Mouse (Mus musculus): ENCODE measurements around the gene Arhgap35. TPM values are rescaled to one million over a fixed set of nuclear protein-coding genes. Genes with fewer than 3 reads are reported as not detected.

The Arhgap35 gene
- polyA plus RNA-seq, 1 experiment from 2014 or later: 39.1 TPM

GRCm38 (mm10) chr7:16591292-16591691, 23.5 kb downstream of the Arhgap35 start:
- 73% methylated on average over 1 of the region's 1 CpGs for WGBS
- Histone ChIP-seq H3K27ac (replicated peaks) (no peak overlapping the region), H3K4me1 (peaks cover 5% of the 10 kb centered on the region; the same call in 1 of the 2 replicates), H3K9me3 (no peaks in the 10 kb centered on the region), H3K4me3 (no peak overlapping the region), H3K9ac (replicated peaks) (no peak overlapping the region), H3K36me3 (peaks cover 6% of the 10 kb centered on the region; the same call in 1 of the 2 replicates), H3K4me2 (replicated peaks) (no peak overlapping the region), H3K27me3 (no peaks in the 10 kb centered on the region)
- ATAC-seq (ENCODE audit: low FRiP score, low read depth): no peak

- 0 out of 2 replicates have a peak, but pooled peaks cover 6% of the 10 kb centered on the region for H3K36me3 ChIP-seq
- H3K4me2 ChIP-seq (replicated peaks): no peak overlapping the region
- no peak overlapping the region for H3K27ac ChIP-seq (replicated peaks)
- ATAC-seq (ENCODE audit: low FRiP score, low read depth): no peak
- no peak overlapping the region for H3K9ac ChIP-seq (replicated peaks)
- no peaks in the 10 kb centered on the region for H3K27me3 ChIP-seq
- H3K4me3 ChIP-seq: no peak overlapping the region
- peaks cover 13% of the 10 kb centered on the region for H3K4me1 ChIP-seq
- 91% methylated on average over 3 of the region's 3 CpGs for WGBS
- H3K9me3 ChIP-seq: no peaks in the 10 kb centered on the region
Measured at GRCm38 (mm10) chr7:16587649-16588048, 27.1 kb downstream of the Arhgap35 start.

GRCm38 (mm10) chr7:16584384-16584783, 30.4 kb downstream of the Arhgap35 start:
- no peak for ATAC-seq (ENCODE audit: low FRiP score, low read depth)

GRCm38 (mm10) chr7:16583775-16584174, 31.0 kb downstream of the Arhgap35 start:
- H3K27me3 ChIP-seq: no peaks in the 10 kb centered on the region
- 82% methylated on average over 1 of the region's 1 CpGs for WGBS

More at GRCm38 (mm10) chr7:16584384-16584783, 30.4 kb downstream of the Arhgap35 start:
- no peak overlapping the region for H3K9ac ChIP-seq (replicated peaks)
- H3K4me1 ChIP-seq: peaks cover 20% of the 10 kb centered on the region
- no peak overlapping the region for H3K27ac ChIP-seq (replicated peaks)
- no peak overlapping the region for H3K4me2 ChIP-seq (replicated peaks)
- no peaks in the 10 kb centered on the region for H3K36me3 ChIP-seq
- no peaks in the 10 kb centered on the region for H3K27me3 ChIP-seq
- H3K4me3 ChIP-seq: no peak overlapping the region
- no peaks in the 10 kb centered on the region for H3K9me3 ChIP-seq

GRCm38 (mm10) chr7:16582299-16582698, 32.5 kb downstream of the Arhgap35 start:
- 84% methylated on average over 3 of the region's 3 CpGs for WGBS
- H3K27me3 ChIP-seq: no peaks in the 10 kb centered on the region

More at GRCm38 (mm10) chr7:16583775-16584174, 31.0 kb downstream of the Arhgap35 start:
- Histone ChIP-seq H3K4me3 (no peak overlapping the region), H3K4me1 (peaks cover 18% of the 10 kb centered on the region), H3K9me3 (no peaks in the 10 kb centered on the region), H3K9ac (replicated peaks) (no peak overlapping the region), H3K36me3 (no peaks in the 10 kb centered on the region), H3K27ac (replicated peaks) (no peak overlapping the region), H3K4me2 (replicated peaks) (no peak overlapping the region)
- no peak for ATAC-seq (ENCODE audit: low FRiP score, low read depth)

GRCm38 (mm10) chr7:16581276-16582100, 33.3 kb downstream of the Arhgap35 start:
- no peaks in the 10 kb centered on the region for H3K27me3 ChIP-seq
- no peak for ATAC-seq (ENCODE audit: low FRiP score, low read depth)
- WGBS: 72% methylated on average over 13 of the region's 13 CpGs
- H3K4me3 ChIP-seq: no peak overlapping the region
- no peak overlapping the region; the same call in 1 of the 2 replicates for H3K27ac ChIP-seq (replicated peaks)
- H3K9ac ChIP-seq (replicated peaks): no peak overlapping the region
- H3K4me1 ChIP-seq: peaks cover 16% of the 10 kb centered on the region
- H3K36me3 ChIP-seq: no peaks in the 10 kb centered on the region
- H3K4me2 ChIP-seq (replicated peaks): no peak overlapping the region
- H3K9me3 ChIP-seq: no peaks in the 10 kb centered on the region

More at GRCm38 (mm10) chr7:16582299-16582698, 32.5 kb downstream of the Arhgap35 start:
- no peak overlapping the region for H3K27ac ChIP-seq (replicated peaks)
- no peaks in the 10 kb centered on the region for H3K36me3 ChIP-seq
- no peaks in the 10 kb centered on the region for H3K9me3 ChIP-seq
- no peak overlapping the region for H3K4me2 ChIP-seq (replicated peaks)
- no peak overlapping the region for H3K9ac ChIP-seq (replicated peaks)
- H3K4me3 ChIP-seq: no peak overlapping the region
- peaks cover 16% of the 10 kb centered on the region for H3K4me1 ChIP-seq
- ATAC-seq (ENCODE audit: low FRiP score, low read depth): no peak

GRCm38 (mm10) chr7:16576719-16577118, 38.1 kb downstream of the Arhgap35 start:
- ATAC-seq (ENCODE audit: low FRiP score, low read depth): no peak
- peaks cover 8% of the 10 kb centered on the region for H3K4me1 ChIP-seq
- H3K4me2 ChIP-seq (replicated peaks): no peak overlapping the region
- H3K9me3 ChIP-seq: no peaks in the 10 kb centered on the region
- no peaks in the 10 kb centered on the region for H3K27me3 ChIP-seq
- H3K27ac ChIP-seq (replicated peaks): no peak overlapping the region
- no peaks in the 10 kb centered on the region for H3K36me3 ChIP-seq
- H3K9ac ChIP-seq (replicated peaks): no peak overlapping the region
- no peak overlapping the region for H3K4me3 ChIP-seq
- 65% methylated on average over 1 of the region's 1 CpGs for WGBS

- no peak overlapping the region for H3K4me2 ChIP-seq (replicated peaks)
- H3K9me3 ChIP-seq: no peaks in the 10 kb centered on the region
- H3K4me3 ChIP-seq: no peak overlapping the region
- H3K27ac ChIP-seq (replicated peaks): no peak overlapping the region
- ATAC-seq (ENCODE audit: low FRiP score, low read depth): no peak
- WGBS: 96% methylated on average over 1 of the region's 1 CpGs
- H3K9ac ChIP-seq (replicated peaks): no peak overlapping the region
- no peaks in the 10 kb centered on the region; the same call in 1 of the 2 replicates for H3K4me1 ChIP-seq
- H3K27me3 ChIP-seq: no peaks in the 10 kb centered on the region
- no peaks in the 10 kb centered on the region for H3K36me3 ChIP-seq
Measured at GRCm38 (mm10) chr7:16571191-16571590, 43.6 kb downstream of the Arhgap35 start.

- H3K27ac ChIP-seq (replicated peaks): no peak overlapping the region
- WGBS: 93% methylated on average over 1 of the region's 1 CpGs
- H3K9ac ChIP-seq (replicated peaks): no peak overlapping the region
- H3K27me3 ChIP-seq: no peaks in the 10 kb centered on the region
- no peaks in the 10 kb centered on the region for H3K9me3 ChIP-seq
- no peaks in the 10 kb centered on the region; the same call in 1 of the 2 replicates for H3K4me1 ChIP-seq
- ATAC-seq (ENCODE audit: low FRiP score, low read depth): no peak
- peaks cover 2% of the 10 kb centered on the region; the same call in 1 of the 2 replicates for H3K36me3 ChIP-seq
- no peak overlapping the region for H3K4me2 ChIP-seq (replicated peaks)
- no peak overlapping the region for H3K4me3 ChIP-seq
Measured at GRCm38 (mm10) chr7:16570737-16571136, 44.1 kb downstream of the Arhgap35 start.

- H3K9ac ChIP-seq (replicated peaks): no peak overlapping the region
- no peak overlapping the region for H3K4me2 ChIP-seq (replicated peaks)
- no peak overlapping the region for H3K27ac ChIP-seq (replicated peaks)
- H3K9me3 ChIP-seq: no peaks in the 10 kb centered on the region
- 95% methylated on average over 8 of the region's 8 CpGs for WGBS
- H3K4me3 ChIP-seq: no peak overlapping the region
- no peak for ATAC-seq (ENCODE audit: low FRiP score, low read depth)
- H3K36me3 ChIP-seq: peaks cover 54% of the 10 kb centered on the region
- no peaks in the 10 kb centered on the region for H3K27me3 ChIP-seq
- H3K4me1 ChIP-seq: no peaks in the 10 kb centered on the region
Measured at GRCm38 (mm10) chr7:16564491-16564890, 50.3 kb downstream of the Arhgap35 start.

GRCm38 (mm10) chr7:16557783-16558538, 56.8 kb downstream of the Arhgap35 start:
- H3K27ac ChIP-seq (replicated peaks): no peak overlapping the region
- no peak overlapping the region for H3K9ac ChIP-seq (replicated peaks)
- WGBS: 68% methylated on average over 9 of the region's 9 CpGs
- H3K9me3 ChIP-seq: no peaks in the 10 kb centered on the region
- ATAC-seq (ENCODE audit: low FRiP score, low read depth): no peak
- no peak overlapping the region for H3K4me2 ChIP-seq (replicated peaks)
- peaks cover 19% of the 10 kb centered on the region for H3K4me1 ChIP-seq
- peaks cover 24% of the 10 kb centered on the region for H3K36me3 ChIP-seq
- H3K4me3 ChIP-seq: no peak overlapping the region
- H3K27me3 ChIP-seq: no peaks in the 10 kb centered on the region

- peaks cover 23% of the 10 kb centered on the region for H3K36me3 ChIP-seq
- H3K4me1 ChIP-seq: peaks cover 19% of the 10 kb centered on the region
- no peak for ATAC-seq (ENCODE audit: low FRiP score, low read depth)
- 71% methylated on average over 4 of the region's 4 CpGs for WGBS
- no peaks in the 10 kb centered on the region for H3K27me3 ChIP-seq
- H3K4me3 ChIP-seq: no peak overlapping the region
- H3K4me2 ChIP-seq (replicated peaks): no peak overlapping the region
- no peak overlapping the region for H3K9ac ChIP-seq (replicated peaks)
- no peaks in the 10 kb centered on the region for H3K9me3 ChIP-seq
- H3K27ac ChIP-seq (replicated peaks): no peak overlapping the region
Measured at GRCm38 (mm10) chr7:16557251-16557650, 57.5 kb downstream of the Arhgap35 start.

All from midbrain, embryonic 12.5 days (tissue).